Mouse (Mus musculus): ENCODE measurements around the gene Tnfsf13b.

Gene Tnfsf13b

GRCm38 (mm10) chr8:10045743-10046142 is 39.5 kb downstream of the Tnfsf13b start:
- in situ Hi-C loops (cut with MboI, MseI) = no loop called here

GRCm38 (mm10) chr8:10049162-10049561 is 42.9 kb downstream of the Tnfsf13b start:
- in situ Hi-C loops (cut with MboI, MseI) = no loop called here

- in situ Hi-C loops (cut with MboI, MseI) = no loop called here
Measured at GRCm38 (mm10) chr8:10051576-10051975, 45.3 kb downstream of the Tnfsf13b start.

- in situ Hi-C loops (cut with MboI, MseI) = no loop called here
Measured at GRCm38 (mm10) chr8:10053571-10053990, 47.3 kb downstream of the Tnfsf13b start.

GRCm38 (mm10) chr8:10061001-10061400 is 54.7 kb downstream of the Tnfsf13b start:
- in situ Hi-C loops (cut with MboI, MseI) = no loop called here

GRCm38 (mm10) chr8:10066906-10067305 is 60.6 kb downstream of the Tnfsf13b start:
- in situ Hi-C loops (cut with MboI, MseI) = no loop called here

- in situ Hi-C loops (cut with MboI, MseI) = no loop called here
Measured at GRCm38 (mm10) chr8:10067775-10068174, 61.5 kb downstream of the Tnfsf13b start.

- in situ Hi-C loops (cut with MboI, MseI) = no loop called here
Measured at GRCm38 (mm10) chr8:10072347-10072746, 66.1 kb downstream of the Tnfsf13b start.
